Mouse (Mus musculus) ES-E14 (cell line): Measurements from ENCODE around the gene Slc25a33. TPM values are rescaled to one million over a fixed set of nuclear protein-coding genes. Genes with fewer than 3 reads are reported as not detected.
"Not testable (repeated sequence)": the region's sequence is repeated elsewhere in the genome, so short reads cannot be mapped to it uniquely, and the experiment has no call there.

Source experiments
- DNase-seq: peaks from one replicate; pipeline ENCODE4 v3.0.0-alpha.2; 2013; ENCODE audit warnings: low read depth, low spot score
- H3K27ac ChIP-seq: 2 replicates; pipeline ENCODE4 v1.5.1; 2012; ENCODE audit warnings: low read depth, mild to moderate bottlenecking, low read length, moderate library complexity, mixed read lengths; ENCODE audit not compliant: poor library complexity, insufficient read depth, severe bottlenecking
- H3K36me3 ChIP-seq: 2 replicates; pipeline ENCODE4 v1.6.1; 2012; ENCODE audit warnings: mild to moderate bottlenecking, low read length, moderate library complexity, mixed read lengths; ENCODE audit not compliant: control insufficient read depth, poor library complexity, insufficient read depth, severe bottlenecking
- H3K4me1 ChIP-seq, 2 experiments: fragments of 150-350 bp in 1 of 2; sonication (generic) in 1 of 2; 2 replicates each; pipeline ENCODE4 v1.6.1; 2012; ENCODE audit warnings: low read length in 2 of 2, mild to moderate bottlenecking in 1 of 2, mixed read lengths in 1 of 2; ENCODE audit not compliant: control insufficient read depth in 2 of 2, insufficient read depth in 2 of 2, poor library complexity in 1 of 2
- H3K4me3 ChIP-seq, 2 experiments: fragments of 150-350 bp in 1 of 2; sonication (generic) in 1 of 2; 2 replicates each; pipeline ENCODE4 v1.5.1; 2012; ENCODE audit warnings: low read length in 2 of 2, low read depth in 1 of 2, mild to moderate bottlenecking in 1 of 2, mixed read lengths in 1 of 2; ENCODE audit not compliant: insufficient read depth in 1 of 2, poor library complexity in 1 of 2, severe bottlenecking in 1 of 2
- H3K9ac ChIP-seq: 2 replicates; pipeline ENCODE4 v1.6.1; 2012; ENCODE audit warnings: low read depth, mild to moderate bottlenecking, low read length, mixed read lengths; ENCODE audit not compliant: poor library complexity, insufficient read depth, severe bottlenecking
- H3K9me3 ChIP-seq: fragments of 150-350 bp; sonication (generic); 2 replicates; pipeline ENCODE4 v1.6.1; 2012; ENCODE audit warnings: low read depth, mild to moderate bottlenecking, low read length; ENCODE audit not compliant: control insufficient read depth, insufficient read depth
- CHD2 ChIP-seq: IDR thresholded peaks from 2 replicates; pipeline ENCODE4 v1.6.1; 2014; ENCODE audit warnings: mild to moderate bottlenecking, low read depth, low read length, inconsistent platforms
- HCFC1 ChIP-seq: IDR thresholded peaks from 2 replicates; pipeline ENCODE4 v1.6.1; 2012; ENCODE audit warnings: low read length, inconsistent platforms, borderline replicate concordance; ENCODE audit not compliant: insufficient read depth
- MAFK ChIP-seq: IDR thresholded peaks from 2 replicates; pipeline ENCODE4 v1.6.1; 2014; ENCODE audit warnings: mild to moderate bottlenecking, low read depth, low read length, inconsistent platforms; ENCODE audit not compliant: insufficient read depth
- ZC3H11A ChIP-seq: IDR thresholded peaks from 2 replicates; pipeline ENCODE4 v1.6.1; 2012; ENCODE audit warnings: low read depth, mild to moderate bottlenecking, inconsistent platforms, low read length, borderline replicate concordance
- ZNF384 ChIP-seq: IDR thresholded peaks from 2 replicates; pipeline ENCODE4 v1.6.1; 2012; ENCODE audit warnings: low read depth, low read length, inconsistent platforms
- in situ Hi-C, 2 experiments: fragments of 600-800 bp; cut with MboI; formaldehyde crosslinking; loops; one replicate each; pipeline ENCODE4 v1.15.1; 2025; ENCODE audit warnings: low sequenced_read_pairs in 2 of 2, inconsistent platforms in 1 of 2; ENCODE audit not compliant: unreplicated experiment in 2 of 2
- total RNA-seq: library from RNA; depleted of rRNA; stranded (reverse); fragments of 300-350 nt; gene quantifications from 2 replicates; pipeline ENCODE4 v1.2.3, GENCODE M21; 2012

Gene Slc25a33
- total RNA-seq, 1 experiment, result 12.2 TPM

DNA sequence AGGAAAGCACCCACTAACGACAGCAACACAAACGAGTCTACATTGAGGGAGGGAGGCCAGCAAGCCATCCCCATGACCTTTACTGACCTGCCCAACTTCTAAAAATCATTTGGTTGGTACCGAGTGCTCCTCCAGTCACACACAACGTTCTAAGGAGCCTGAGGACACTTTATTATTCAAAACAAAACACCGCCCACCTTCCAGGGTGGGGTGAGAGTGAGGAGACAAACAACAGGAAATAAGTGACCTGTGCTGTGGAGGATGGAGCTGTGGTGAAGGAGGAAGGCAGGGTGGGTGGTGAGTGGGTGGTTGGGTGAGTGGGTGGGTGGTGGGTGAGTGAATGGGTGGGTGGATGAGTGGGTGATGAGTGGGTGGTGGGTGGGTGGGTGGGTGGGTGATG lies 14.6 kb downstream of the Slc25a33 start:
- Histone ChIP-seq H3K9me3 (no peaks in the 10 kb centered on the region), H3K36me3 (peaks cover 18% of the 10 kb centered on the region; the same call in 1 of the 2 replicates), H3K27ac (no peak overlapping the region), H3K4me3 (no peak overlapping the region), H3K9ac (peak overlapping the region; percentile 40; the same call in 1 of the 2 replicates), H3K4me1 (peaks cover 0 to 13% of the 10 kb centered on the region in 2 experiments; a peak in 3 of 4 replicates)
- DNase-seq, result no peak
- TF ChIP-seq HCFC1, result no peak
- no peak for TF ChIP-seq MAFK
- TF ChIP-seq ZC3H11A, result no peak
- TF ChIP-seq ZNF384, result no peak
- no peak for TF ChIP-seq CHD2
- in situ Hi-C loops, result no loop called here

GRCm38 (mm10) chr4:149758423-149758822 lies 15.7 kb downstream of the Slc25a33 start:
- DNase-seq, result no peak
- Histone ChIP-seq H3K4me3 (no peak overlapping the region), H3K36me3 (peaks cover 18% of the 10 kb centered on the region; the same call in 1 of the 2 replicates), H3K9ac (no peak overlapping the region), H3K9me3 (no peaks in the 10 kb centered on the region), H3K4me1 (peaks cover 0 to 13% of the 10 kb centered on the region in 2 experiments; a peak in 3 of 4 replicates), H3K27ac (no peak overlapping the region)
- in situ Hi-C loops, result no loop called here
- no peak for TF ChIP-seq MAFK
- TF ChIP-seq ZC3H11A, result no peak
- TF ChIP-seq ZNF384, result no peak
- no peak for TF ChIP-seq CHD2
- no peak for TF ChIP-seq HCFC1

DNA sequence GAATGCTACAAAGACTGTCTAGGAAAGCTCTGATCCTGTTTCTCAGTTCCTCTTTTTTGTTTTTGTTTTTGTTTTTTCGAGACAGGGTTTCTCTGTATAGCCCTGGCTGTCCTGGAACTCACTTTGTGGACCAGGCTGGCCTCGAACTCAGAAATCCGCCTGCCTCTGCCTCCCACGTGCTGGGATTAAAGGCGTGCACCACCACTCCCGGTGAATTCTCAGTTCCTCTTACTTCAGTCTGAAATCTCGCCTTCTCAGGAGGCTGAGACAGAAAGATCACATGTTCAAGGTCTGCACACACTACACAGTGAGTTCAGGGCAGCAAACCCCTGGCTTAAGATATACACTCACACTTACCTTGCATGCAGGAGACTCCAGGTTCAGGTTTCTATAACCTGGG lies 17.5 kb downstream of the Slc25a33 start:
- in situ Hi-C loops, H3K9me3 ChIP-seq, H3K9ac ChIP-seq, DNase-seq, H3K36me3 ChIP-seq, H3K27ac ChIP-seq, H3K4me3 ChIP-seq: not testable (repeated sequence)
- peaks cover 7 to 18% of the 10 kb centered on the region in 2 experiments for H3K4me1 ChIP-seq

- TF ChIP-seq ZC3H11A (no peak), MAFK (no peak), ZNF384 (no peak), HCFC1 (no peak), CHD2 (no peak)
- DNase-seq, result no peak
- H3K9me3 ChIP-seq, result no peaks in the 10 kb centered on the region
- H3K9ac ChIP-seq, result no peak overlapping the region; the same call in 1 of the 2 replicates
- peaks cover 13 to 16% of the 10 kb centered on the region in 2 experiments for H3K4me1 ChIP-seq
- H3K27ac ChIP-seq, result peak overlapping the region; percentile 18; the same call in 1 of the 2 replicates
- in situ Hi-C loops, result no loop called here
- H3K4me3 ChIP-seq, result no peak overlapping the region
- H3K36me3 ChIP-seq, result peaks cover 14% of the 10 kb centered on the region
Observed at GRCm38 (mm10) chr4:149752836-149753235, 21.2 kb downstream of the Slc25a33 start.

GRCm38 (mm10) chr4:149752124-149752799 lies 21.8 kb downstream of the Slc25a33 start:
- no peak for TF ChIP-seq MAFK
- TF ChIP-seq ZC3H11A, result no peak
- TF ChIP-seq HCFC1, result no peak
- no peak for TF ChIP-seq ZNF384
- TF ChIP-seq CHD2, result no peak
- Histone ChIP-seq H3K27ac (peak overlapping the region; percentile 78; the same call in 1 of the 2 replicates), H3K36me3 (peaks cover 14% of the 10 kb centered on the region), H3K9me3 (no peaks in the 10 kb centered on the region), H3K4me3 (peak overlapping the region in 1 of 2 experiments; percentile 19; a peak in 1 of 4 replicates), H3K9ac (peak overlapping the region; percentile 32; the same call in 1 of the 2 replicates), H3K4me1 (peaks cover 13 to 16% of the 10 kb centered on the region in 2 experiments)
- in situ Hi-C loops, result no loop called here
- DNase-seq, result no peak
